Mouse (Mus musculus) large intestine, adult 2 months (tissue): ENCODE measurements around the gene Rspo1. TPM values are rescaled to one million over a fixed set of nuclear protein-coding genes. Genes with fewer than 3 reads are reported as not detected.
"Not testable (repeated sequence)": the region's sequence is repeated elsewhere in the genome, so short reads cannot be mapped to it uniquely, and the experiment has no call there.

Experiments
- DNase-seq: peaks from one replicate; pipeline ENCODE4 v3.0.0-alpha.2; 2012; ENCODE audit warnings: low read depth, low spot score
- WGBS: fragments of 180-500 bp; shearing (Covaris S2); methylation state at CpG from one replicate; pipeline ENCODE4 v1.1.7; 2018; 5-methylcytosine and 5-hydroxymethylcytosine counted together
- polyA plus RNA-seq: library from polyadenylated mRNA; depleted of rRNA; stranded (reverse); fragments of >200 nt; gene quantifications from 2 replicates; pipeline ENCODE4 v1.2.3, GENCODE M21; 2012; rRNA removed

Gene Rspo1
- 2.4 TPM in 2 replicates for polyA plus RNA-seq

DNA sequence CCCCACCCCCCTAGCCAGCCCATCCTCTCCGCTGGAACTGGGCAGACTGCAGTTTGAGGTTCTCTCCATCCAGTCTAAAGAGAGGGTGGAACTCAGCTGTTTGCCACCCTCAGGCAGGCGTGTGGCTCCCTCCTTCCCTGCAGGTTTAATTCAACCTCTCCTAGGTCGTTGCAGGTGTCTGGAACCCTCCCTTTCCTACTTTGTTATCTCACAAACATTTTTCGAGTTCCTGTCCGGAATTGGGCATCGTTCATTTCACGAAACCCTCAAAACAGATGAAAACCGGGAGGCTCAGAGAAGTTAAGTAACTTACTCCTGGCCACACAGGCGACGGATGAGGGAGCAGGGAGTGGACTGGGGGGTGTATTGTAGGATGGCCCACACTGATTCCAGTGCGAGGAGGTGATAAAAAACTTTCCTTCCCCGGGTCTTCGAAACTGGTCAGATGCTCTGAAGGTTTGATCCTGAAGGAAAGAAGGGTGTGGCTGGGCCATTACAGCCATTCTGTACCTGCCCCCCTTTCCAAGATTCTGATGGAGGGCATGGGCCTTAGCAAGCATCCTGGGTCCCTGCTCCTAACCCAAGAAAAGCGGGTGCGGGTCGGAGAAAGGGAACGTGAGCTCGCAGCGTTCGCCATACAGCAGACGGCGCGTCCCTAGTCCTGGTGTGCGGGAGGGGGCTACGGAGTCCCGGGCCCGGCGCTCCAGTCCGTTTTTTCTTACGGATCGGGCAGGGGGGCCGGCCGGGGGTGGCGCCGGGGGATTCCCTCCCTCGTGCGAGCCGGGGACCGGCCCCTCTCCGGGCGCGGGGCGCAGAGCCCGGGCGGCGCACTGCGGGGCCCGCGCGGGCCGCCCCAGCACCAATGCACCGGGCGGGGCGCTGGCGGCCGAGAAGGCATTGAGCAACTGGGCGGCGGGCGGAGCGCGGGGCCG lies at the start of gene Rspo1:
Rspo1 (plus strand) TSS at position 760 of the 932 bp plus-strand sequence.
- 2% methylated on average over 61 of the region's 62 CpGs for WGBS
- DNase-seq: no peak

DNA sequence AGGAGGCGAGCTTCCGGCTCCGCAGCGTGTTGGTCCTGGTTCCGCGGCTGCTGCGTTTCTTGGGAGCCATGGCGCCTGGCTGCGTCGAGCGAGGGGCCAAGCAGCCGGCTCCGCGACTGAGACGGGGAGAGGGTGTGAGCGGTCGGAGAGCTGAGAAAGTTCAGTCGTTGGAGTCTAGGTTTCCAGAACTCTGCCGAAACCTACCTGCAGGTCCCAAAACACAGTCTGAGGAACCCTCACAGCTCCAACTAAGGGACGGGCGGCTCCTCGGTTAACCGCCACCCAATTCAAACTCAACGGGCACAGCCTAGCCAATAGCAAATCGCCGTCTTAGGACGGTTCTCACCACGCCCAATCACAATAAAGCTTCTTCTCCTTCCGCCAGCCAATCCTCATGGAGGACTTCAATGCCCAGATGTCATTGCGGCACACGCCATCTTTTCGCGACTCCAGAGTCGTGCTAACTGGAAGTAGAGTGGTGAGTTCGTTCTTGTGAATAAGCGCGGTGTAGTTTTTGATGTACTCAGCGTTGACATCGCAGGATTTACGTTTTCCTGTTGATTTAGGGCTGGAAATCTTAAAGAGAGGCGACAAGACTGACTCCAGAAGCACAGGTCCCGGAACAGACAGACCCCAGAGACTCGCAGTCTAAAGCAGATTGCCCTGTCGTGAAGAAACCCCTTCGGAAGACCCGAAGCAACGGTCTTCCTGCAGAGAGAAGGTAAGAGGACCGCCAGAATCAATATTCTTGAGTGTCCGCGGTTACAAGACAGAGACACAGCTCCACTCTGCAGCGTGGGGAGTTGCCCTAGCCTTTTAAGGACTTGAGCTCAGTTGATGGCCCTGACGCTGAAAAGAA lies 49.4 kb upstream of the Rspo1 start, which contains the start of gene 9930104L06Rik:
9930104L06Rik (plus strand) TSS at position 436 of the 859 bp plus-strand sequence.
- WGBS: under 1% methylated on average over 52 of the region's 52 CpGs
- DNase-seq: peak; percentile 88

DNA sequence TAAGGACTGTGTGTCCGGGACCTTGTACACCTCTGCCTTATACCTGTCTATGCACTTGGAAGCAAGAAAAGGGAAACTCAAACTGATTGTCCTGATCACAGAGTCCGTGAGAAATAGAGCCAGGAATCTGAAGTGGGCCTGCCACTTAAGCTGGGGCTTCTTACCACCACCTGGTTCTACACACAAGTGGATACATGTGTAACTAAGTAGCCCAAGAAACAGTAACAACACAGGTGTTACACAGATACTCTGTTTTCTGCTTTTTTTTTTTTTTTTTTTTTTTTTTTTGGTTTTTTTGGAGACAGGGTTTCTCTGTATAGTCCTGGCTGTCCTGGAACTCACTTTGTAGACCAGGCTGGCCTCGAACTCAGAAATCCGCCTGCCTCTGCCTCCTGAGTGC lies 47.0 kb upstream of the Rspo1 start, which contains the start of gene Cdca8:
Cdca8 (minus strand) TSS at position 101 of the 400 bp plus-strand sequence.
- not testable (repeated sequence) for DNase-seq
- 92% methylated on average over 4 of the region's 4 CpGs for WGBS

- DNase-seq: peak; percentile 46
- under 1% methylated on average over 4 of the region's 4 CpGs for WGBS
Observed at GRCm38 (mm10) chr4:124943022-124943421, 43.2 kb upstream of the Rspo1 start.

DNA sequence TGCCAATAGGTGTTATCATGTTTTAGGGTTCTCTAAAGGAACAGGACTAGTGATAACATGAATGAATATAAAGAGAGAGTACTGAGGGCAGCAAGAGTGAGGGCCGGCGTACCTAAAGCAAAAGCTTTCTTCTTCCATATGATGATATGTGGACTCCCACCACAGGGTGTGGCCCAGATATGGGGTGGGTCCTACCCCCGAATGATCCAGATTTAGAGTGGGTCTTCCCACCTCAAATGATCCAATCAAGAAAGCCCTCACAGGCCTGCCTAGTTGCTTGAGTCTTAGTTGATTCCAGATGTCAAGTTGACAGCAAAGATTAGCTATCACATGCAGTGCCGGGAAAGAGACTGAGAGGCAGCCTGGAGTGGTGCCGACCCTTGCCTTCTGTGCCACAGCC lies 42.4 kb upstream of the Rspo1 start:
- no peak for DNase-seq
- 88% methylated on average over 5 of the region's 5 CpGs for whole genome bisulfite sequencing

DNA sequence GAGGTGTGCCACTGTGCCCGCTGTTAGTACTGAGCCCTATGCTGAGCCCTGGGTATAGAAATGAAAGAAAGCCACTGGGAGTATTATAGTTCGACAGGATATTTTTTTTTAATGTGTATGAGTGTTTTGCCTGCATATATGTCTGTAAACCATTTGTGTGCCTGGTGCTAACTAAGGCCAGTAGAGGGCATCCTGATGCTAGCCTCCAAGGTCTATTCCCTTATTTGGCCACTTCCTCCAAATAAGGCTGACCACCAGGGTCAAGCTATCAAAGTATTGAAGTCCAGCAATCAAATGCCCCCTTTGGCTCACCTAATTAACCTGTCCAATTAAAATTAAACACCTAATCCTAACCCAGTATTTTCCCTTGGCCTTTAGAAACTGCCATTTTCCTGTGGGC lies 41.3 kb upstream of the Rspo1 start:
- 73% methylated on average over 2 of the region's 2 CpGs for WGBS
- DNase-seq: no peak

GRCm38 (mm10) chr4:124949488-124949887 lies 36.7 kb upstream of the Rspo1 start:
- 76% methylated on average over 3 of the region's 3 CpGs for WGBS
- no peak for DNase-seq

- WGBS: 21% methylated on average over 21 of the region's 21 CpGs
Observed at GRCm38 (mm10) chr4:124950181-124951035, 35.8 kb upstream of the Rspo1 start.

DNA sequence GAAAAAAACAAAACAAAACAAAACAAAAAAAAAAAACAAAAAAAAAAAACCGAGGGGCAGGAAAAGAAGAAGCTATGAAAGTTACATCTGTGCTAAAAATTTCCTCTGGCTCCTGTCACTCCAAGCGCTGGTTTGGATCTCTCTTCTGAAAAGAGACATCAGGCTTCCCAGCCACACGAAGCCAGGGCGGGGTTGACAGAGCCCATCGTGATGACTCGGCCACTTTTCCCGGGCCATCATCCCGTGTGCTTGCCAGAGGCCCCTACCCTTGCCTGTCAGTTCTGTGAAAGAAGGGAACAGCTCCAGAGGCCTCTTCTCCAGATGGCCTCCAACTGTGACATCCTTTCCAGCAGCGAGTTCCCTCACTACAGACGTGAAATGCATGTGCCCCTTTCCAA lies 35.2 kb upstream of the Rspo1 start:
- no peak for DNase-seq
- 22% methylated on average over 10 of the region's 10 CpGs for WGBS

More at GRCm38 (mm10) chr4:124950181-124951035, 35.8 kb upstream of the Rspo1 start:
- no peak for DNase-seq

- 46% methylated on average over 4 of the region's 4 CpGs for WGBS
- no peak for DNase-seq
Observed at GRCm38 (mm10) chr4:124953546-124953945, 32.7 kb upstream of the Rspo1 start.

DNA sequence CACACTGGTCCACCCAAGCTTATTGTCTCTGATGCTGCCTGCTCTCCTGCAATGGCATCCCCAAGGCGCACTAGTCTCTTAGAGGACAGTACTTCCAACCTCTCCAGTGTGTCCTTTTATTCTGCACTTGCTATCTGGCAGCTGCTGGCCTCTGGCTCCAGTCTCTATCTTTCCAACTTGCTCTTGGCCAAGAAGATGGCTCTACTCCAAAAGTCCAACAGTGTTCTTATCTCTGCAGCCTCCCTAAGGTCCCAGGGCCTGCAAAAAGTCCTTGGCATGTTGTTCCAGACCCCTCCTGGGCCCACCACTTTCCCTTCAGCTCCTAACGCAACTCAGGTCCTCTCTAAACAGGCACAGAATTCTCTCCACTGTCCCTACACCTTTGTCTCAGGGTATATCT lies 28.9 kb upstream of the Rspo1 start:
- 74% methylated on average over 2 of the region's 2 CpGs for WGBS
- no peak for DNase-seq

- 53% methylated on average over 11 of the region's 11 CpGs for WGBS
- DNase-seq: no peak
Observed at GRCm38 (mm10) chr4:124959062-124959461, 27.2 kb upstream of the Rspo1 start.

DNA sequence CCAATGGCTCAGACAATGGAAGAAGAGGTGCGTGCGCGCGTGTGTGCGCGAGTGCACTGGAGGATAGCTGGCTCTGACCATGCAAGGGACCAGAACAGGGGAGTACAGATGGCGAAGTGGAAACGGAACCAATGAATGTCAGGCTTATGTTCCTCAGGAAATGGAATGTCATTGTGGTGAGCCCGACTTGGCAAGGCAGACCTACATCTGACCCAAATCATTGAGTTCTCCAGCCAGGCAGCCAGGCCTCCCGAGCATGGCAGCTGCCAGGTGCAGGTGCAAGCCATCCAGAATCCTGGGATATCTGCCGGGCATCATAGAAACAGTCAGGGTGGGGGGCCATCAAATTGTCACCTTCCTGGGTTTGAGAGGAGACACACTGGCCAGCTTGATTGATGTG lies 25.3 kb upstream of the Rspo1 start:
- 84% methylated on average over 11 of the region's 11 CpGs for WGBS
- no peak for DNase-seq

DNA sequence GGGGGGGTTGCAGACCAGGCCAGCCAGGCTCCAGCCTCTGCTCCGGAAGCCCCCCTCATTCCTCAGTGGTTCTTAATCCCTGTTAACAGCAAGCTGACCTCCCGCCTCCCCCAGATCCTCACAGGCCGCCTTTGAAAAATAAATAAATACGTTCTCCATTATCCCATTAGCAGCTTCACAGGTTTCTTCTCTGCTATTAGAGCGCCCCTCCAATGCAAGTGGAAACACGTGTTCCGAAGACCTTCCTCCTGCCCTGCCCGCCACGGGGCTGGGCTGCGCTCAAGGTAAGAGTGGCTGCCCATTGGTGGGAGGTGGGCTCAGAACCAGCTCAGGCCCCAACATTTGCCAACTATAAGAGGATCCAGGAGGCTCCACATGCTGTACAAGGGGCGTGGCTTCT lies 23.7 kb upstream of the Rspo1 start:
- DNase-seq: no peak
- WGBS: 48% methylated on average over 11 of the region's 11 CpGs

GRCm38 (mm10) chr4:124964912-124965599 lies 21.2 kb upstream of the Rspo1 start:
- WGBS: 48% methylated on average over 8 of the region's 8 CpGs
- DNase-seq: no peak

- WGBS: 66% methylated on average over 6 of the region's 6 CpGs
- DNase-seq: no peak
Observed at GRCm38 (mm10) chr4:124968711-124969110, 17.5 kb upstream of the Rspo1 start.

DNA sequence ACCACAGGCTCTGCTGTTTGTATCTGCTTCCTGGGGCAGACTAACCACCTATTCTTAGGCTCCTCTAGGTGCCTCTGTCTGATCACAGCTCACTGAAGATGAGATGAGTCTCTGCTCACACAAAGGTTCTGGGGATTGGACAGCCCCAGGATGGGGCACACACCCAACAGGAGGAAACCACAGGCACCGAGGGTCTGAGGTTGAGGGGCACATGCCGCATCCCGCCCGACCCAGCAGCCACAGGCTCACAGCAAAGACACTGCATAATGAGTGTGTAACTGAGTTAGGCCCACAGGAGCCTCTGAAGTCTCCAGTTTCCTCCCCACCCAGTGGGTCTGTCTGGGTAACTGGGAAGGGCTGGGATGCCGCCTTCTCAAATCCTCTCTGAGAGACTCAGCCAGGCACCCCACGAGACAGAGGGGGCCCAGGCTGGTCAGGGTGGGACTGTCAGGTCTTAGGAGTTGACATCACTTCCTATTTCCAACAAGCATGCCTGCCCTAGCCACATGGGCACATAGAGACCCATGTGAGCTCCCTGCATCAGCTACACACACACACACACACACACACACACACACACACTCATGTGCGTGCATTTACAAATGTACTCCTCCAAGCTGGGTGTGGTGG lies 16.9 kb upstream of the Rspo1 start:
- 81% methylated on average over 7 of the region's 7 CpGs for WGBS

DNA sequence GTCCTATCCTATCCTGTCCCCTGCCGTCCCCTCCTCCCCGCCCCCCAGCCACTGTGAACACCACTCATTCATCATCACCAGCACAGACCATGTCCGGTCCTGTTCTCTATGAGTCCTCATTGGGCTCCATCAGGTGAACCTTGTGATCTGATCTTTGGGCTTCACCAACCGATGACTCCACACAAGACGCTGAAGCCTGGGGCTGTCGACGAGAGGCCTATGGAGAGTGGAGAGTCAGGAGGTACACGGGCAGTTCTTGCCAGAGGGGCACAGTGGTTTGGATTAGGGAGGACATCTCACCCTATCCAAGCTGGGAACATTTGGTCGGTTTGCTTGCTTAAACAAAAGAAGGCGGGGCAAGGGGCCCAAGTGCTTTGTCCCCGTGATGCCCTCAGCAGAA lies 16.0 kb upstream of the Rspo1 start:
- DNase-seq: no peak
- WGBS: 67% methylated on average over 11 of the region's 11 CpGs

More for the DNA sequence above, 16.9 kb upstream of the Rspo1 start:
- DNase-seq: no peak
